Mouse (Mus musculus): Measurements from ENCODE around the gene Pacs2. TPM values are rescaled to one million over a fixed set of nuclear protein-coding genes. Genes with fewer than 3 reads are reported as not detected.
A peak's percentile ranks its signal among the peaks of the same experiment; 100 is the strongest.

The Pacs2 gene
- total RNA-seq, 1 experiment, result 17.2 TPM

GRCm38 (mm10) chr12:113012443-113012842 lies 1.9 kb upstream of the Pacs2 start:
- DNase-seq (ENCODE audit: low read depth, low spot score), result no peak
- H3K9ac ChIP-seq (ENCODE audit: insufficient read depth, low read depth, low read length, poor library complexity, severe bottlenecking), result no peak overlapping the region
- H3K4me1 ChIP-seq (ENCODE audit: control insufficient read depth in 2 of 2, insufficient read depth in 2 of 2, low read length in 2 of 2, poor library complexity in 1 of 2), result peaks cover 2 to 5% of the 10 kb centered on the region in 2 experiments; a peak in 1 of 4 replicates
- no peak overlapping the region for H3K27ac ChIP-seq (ENCODE audit: insufficient read depth, low read depth, low read length, poor library complexity, severe bottlenecking)
- TF ChIP-seq ZNF384 (IDR thresholded peaks at IDR 0.05; ENCODE audit: low read depth, low read length), result no peak
- TF ChIP-seq HCFC1 (IDR thresholded peaks at IDR 0.05; ENCODE audit: borderline replicate concordance, insufficient read depth, low read length), result no peak
- TF ChIP-seq ZC3H11A (IDR thresholded peaks at IDR 0.05; ENCODE audit: borderline replicate concordance, low read depth, low read length), result no peak
- TF ChIP-seq MAFK (IDR thresholded peaks at IDR 0.05; ENCODE audit: insufficient read depth, low read depth, low read length), result no peak
- TF ChIP-seq CHD2 (IDR thresholded peaks at IDR 0.05; ENCODE audit: low read depth, low read length), result no peak
- in situ Hi-C loops (cut with MboI; ENCODE audit: low sequenced_read_pairs in 2 of 2, unreplicated experiment in 2 of 2), result no loop called here
- no peak overlapping the region for H3K4me3 ChIP-seq (ENCODE audit: insufficient read depth in 1 of 2, low read depth in 1 of 2, low read length in 2 of 2, poor library complexity in 1 of 2, severe bottlenecking in 1 of 2)
- H3K9me3 ChIP-seq (ENCODE audit: control insufficient read depth, insufficient read depth, low read depth, low read length), result no peaks in the 10 kb centered on the region
- no peaks in the 10 kb centered on the region for H3K36me3 ChIP-seq (ENCODE audit: control insufficient read depth, insufficient read depth, low read length, poor library complexity, severe bottlenecking)

- H3K36me3 ChIP-seq (ENCODE audit: control insufficient read depth, insufficient read depth, low read length, poor library complexity, severe bottlenecking), result no peaks in the 10 kb centered on the region
- H3K9me3 ChIP-seq (ENCODE audit: control insufficient read depth, insufficient read depth, low read depth, low read length), result no peaks in the 10 kb centered on the region
- peaks cover 2 to 7% of the 10 kb centered on the region in 2 experiments; a peak in 1 of 4 replicates for H3K4me1 ChIP-seq (ENCODE audit: control insufficient read depth in 2 of 2, insufficient read depth in 2 of 2, low read length in 2 of 2, poor library complexity in 1 of 2)
- H3K9ac ChIP-seq (ENCODE audit: insufficient read depth, low read depth, low read length, poor library complexity, severe bottlenecking), result no peak overlapping the region
- no peak for DNase-seq (ENCODE audit: low read depth, low spot score)
- no peak overlapping the region for H3K27ac ChIP-seq (ENCODE audit: insufficient read depth, low read depth, low read length, poor library complexity, severe bottlenecking)
- in situ Hi-C loops (cut with MboI; ENCODE audit: low sequenced_read_pairs in 2 of 2, unreplicated experiment in 2 of 2), result no loop called here
- TF ChIP-seq ZNF384 (IDR thresholded peaks at IDR 0.05; ENCODE audit: low read depth, low read length) (no peak), ZC3H11A (IDR thresholded peaks at IDR 0.05; ENCODE audit: borderline replicate concordance, low read depth, low read length) (no peak), MAFK (IDR thresholded peaks at IDR 0.05; ENCODE audit: insufficient read depth, low read depth, low read length) (no peak), CHD2 (IDR thresholded peaks at IDR 0.05; ENCODE audit: low read depth, low read length) (no peak), HCFC1 (IDR thresholded peaks at IDR 0.05; ENCODE audit: borderline replicate concordance, insufficient read depth, low read length) (no peak)
- H3K4me3 ChIP-seq (ENCODE audit: insufficient read depth in 1 of 2, low read depth in 1 of 2, low read length in 2 of 2, poor library complexity in 1 of 2, severe bottlenecking in 1 of 2), result peak overlapping the region in 1 of 2 experiments; percentile 95; a peak in 1 of 4 replicates
These were observed 1.3 kb upstream of the Pacs2 start for GRCm38 (mm10) chr12:113013021-113013491.

- TF ChIP-seq HCFC1 (IDR thresholded peaks at IDR 0.05; ENCODE audit: borderline replicate concordance, insufficient read depth, low read length) (peak; percentile 35; the same call in 1 of the 2 replicates), MAFK (IDR thresholded peaks at IDR 0.05; ENCODE audit: insufficient read depth, low read depth, low read length) (no peak)
- in situ Hi-C loops (cut with MboI; ENCODE audit: low sequenced_read_pairs in 2 of 2, unreplicated experiment in 2 of 2), result no loop called here
- Histone ChIP-seq H3K9me3 (ENCODE audit: control insufficient read depth, insufficient read depth, low read depth, low read length) (no peaks in the 10 kb centered on the region), H3K9ac (ENCODE audit: insufficient read depth, low read depth, low read length, poor library complexity, severe bottlenecking) (peak overlapping the region; percentile 87), H3K27ac (ENCODE audit: insufficient read depth, low read depth, low read length, poor library complexity, severe bottlenecking) (peak overlapping the region; percentile 64; the same call in 1 of the 2 replicates), H3K36me3 (ENCODE audit: control insufficient read depth, insufficient read depth, low read length, poor library complexity, severe bottlenecking) (no peaks in the 10 kb centered on the region), H3K4me1 (ENCODE audit: control insufficient read depth in 2 of 2, insufficient read depth in 2 of 2, low read length in 2 of 2, poor library complexity in 1 of 2) (peaks cover 2 to 7% of the 10 kb centered on the region in 2 experiments; a peak in 1 of 4 replicates), H3K4me3 (ENCODE audit: insufficient read depth in 1 of 2, low read depth in 1 of 2, low read length in 2 of 2, poor library complexity in 1 of 2, severe bottlenecking in 1 of 2) (peak overlapping the region; percentile 85 to 94)
- no peak for DNase-seq (ENCODE audit: low read depth, low spot score)
These were observed 551 bp downstream of the Pacs2 start for GRCm38 (mm10) chr12:113014561-113015556.

GRCm38 (mm10) chr12:113015956-113016355 lies 1.6 kb downstream of the Pacs2 start:
- H3K27ac ChIP-seq (ENCODE audit: insufficient read depth, low read depth, low read length, poor library complexity, severe bottlenecking), result no peak overlapping the region
- H3K9me3 ChIP-seq (ENCODE audit: control insufficient read depth, insufficient read depth, low read depth, low read length), result no peaks in the 10 kb centered on the region
- no peak overlapping the region for H3K9ac ChIP-seq (ENCODE audit: insufficient read depth, low read depth, low read length, poor library complexity, severe bottlenecking)
- H3K36me3 ChIP-seq (ENCODE audit: control insufficient read depth, insufficient read depth, low read length, poor library complexity, severe bottlenecking), result no peaks in the 10 kb centered on the region; the same call in 1 of the 2 replicates
- in situ Hi-C loops (cut with MboI; ENCODE audit: low sequenced_read_pairs in 2 of 2, unreplicated experiment in 2 of 2), result no loop called here
- no peak overlapping the region for H3K4me3 ChIP-seq (ENCODE audit: insufficient read depth in 1 of 2, low read depth in 1 of 2, low read length in 2 of 2, poor library complexity in 1 of 2, severe bottlenecking in 1 of 2)
- TF ChIP-seq MAFK (IDR thresholded peaks at IDR 0.05; ENCODE audit: insufficient read depth, low read depth, low read length), result no peak
- no peak for TF ChIP-seq ZC3H11A (IDR thresholded peaks at IDR 0.05; ENCODE audit: borderline replicate concordance, low read depth, low read length)
- no peak for TF ChIP-seq HCFC1 (IDR thresholded peaks at IDR 0.05; ENCODE audit: borderline replicate concordance, insufficient read depth, low read length)
- no peak for TF ChIP-seq CHD2 (IDR thresholded peaks at IDR 0.05; ENCODE audit: low read depth, low read length)
- no peak for TF ChIP-seq ZNF384 (IDR thresholded peaks at IDR 0.05; ENCODE audit: low read depth, low read length)
- H3K4me1 ChIP-seq (ENCODE audit: control insufficient read depth in 2 of 2, insufficient read depth in 2 of 2, low read length in 2 of 2, poor library complexity in 1 of 2), result peaks cover 2 to 7% of the 10 kb centered on the region in 2 experiments; a peak in 1 of 4 replicates
- no peak for DNase-seq (ENCODE audit: low read depth, low spot score)
